Mouse (Mus musculus): ENCODE results near the gene Slc26a5. TPM values are rescaled to one million over a fixed set of nuclear protein-coding genes. Genes with fewer than 3 reads are reported as not detected.

Gene Slc26a5
- total RNA-seq, 2 experiments from 2014 or later: not detected

GRCm38 (mm10) chr5:21810924-21811323, 54.5 kb downstream of the Slc26a5 start:
- no peak for DNase-seq (ENCODE audit: low spot score)

- no peak for DNase-seq (ENCODE audit: low spot score)
Measured at GRCm38 (mm10) chr5:21804837-21805236, 60.6 kb downstream of the Slc26a5 start.

- no peak for DNase-seq (ENCODE audit: low spot score)
Measured at GRCm38 (mm10) chr5:21803691-21804188, 61.7 kb downstream of the Slc26a5 start.

GRCm38 (mm10) chr5:21802907-21803306, 62.5 kb downstream of the Slc26a5 start:
- DNase-seq (ENCODE audit: low spot score): no peak

- DNase-seq (ENCODE audit: low spot score): no peak
Measured at GRCm38 (mm10) chr5:21792166-21792565, 73.2 kb downstream of the Slc26a5 start.

GRCm38 (mm10) chr5:21789061-21789460, 76.3 kb downstream of the Slc26a5 start:
- DNase-seq (ENCODE audit: low spot score): no peak

GRCm38 (mm10) chr5:21787186-21788105, 78.0 kb downstream of the Slc26a5 start:
- DNase-seq (ENCODE audit: low spot score): no peak

- DNase-seq (ENCODE audit: low spot score): peak; percentile 93
Measured at GRCm38 (mm10) chr5:21786258-21787185, 78.9 kb downstream of the Slc26a5 start.

- DNase-seq (ENCODE audit: low spot score): no peak
Measured at GRCm38 (mm10) chr5:21785776-21786175, 79.6 kb downstream of the Slc26a5 start.

- DNase-seq (ENCODE audit: low spot score): peak; percentile 88
Measured at GRCm38 (mm10) chr5:21785053-21785452, 80.4 kb downstream of the Slc26a5 start, which contains the start of the genes Dnajc2 and Psmc2. TSS of gene Dnajc2 (minus strand) at chr5:21785251. TSS of gene Psmc2 (plus strand) at chr5:21785283.

- DNase-seq (ENCODE audit: low spot score): no peak
Measured at GRCm38 (mm10) chr5:21784161-21785052, 81.0 kb downstream of the Slc26a5 start.

GRCm38 (mm10) chr5:21776491-21776890, 88.9 kb downstream of the Slc26a5 start:
- no peak for DNase-seq (ENCODE audit: low spot score)

GRCm38 (mm10) chr5:21769841-21770240, 95.6 kb downstream of the Slc26a5 start:
- no peak for DNase-seq (ENCODE audit: low spot score)

GRCm38 (mm10) chr5:21768506-21768905, 96.9 kb downstream of the Slc26a5 start:
- DNase-seq (ENCODE audit: low spot score): no peak

Other genes with a start within 250 kb of the Slc26a5 start
- not detected for gene Fbxl13, start 220.0 kb downstream of the Slc26a5 start, total RNA-seq (2021)
- gene Armc10, start 219.8 kb downstream of the Slc26a5 start, total RNA-seq (2021): 1 to 10 TPM; 4.4 to 4.7 TPM
- 10 to 100 TPM in 1 of 2 experiments, 1 to 10 TPM in 1; 8.8 to 11.5 TPM for gene Napepld, start 164.2 kb downstream of the Slc26a5 start, total RNA-seq (2021)
- gene Pmpcb, start 128.5 kb downstream of the Slc26a5 start, total RNA-seq (2021): 100 to 1,000 TPM; 101 to 113 TPM
- gene Dnajc2, start 80.4 kb downstream of the Slc26a5 start, total RNA-seq (2021): 10 to 100 TPM; 24.2 to 25.0 TPM
- gene Psmc2, start 80.3 kb downstream of the Slc26a5 start, total RNA-seq (2021): 100 to 1,000 TPM; 115 to 125 TPM

Measured in gastrocnemius, adult 18-20 months (tissue).